Comparison of ENCODE assay signal across 9 mouse cellular contexts in genomic region chr17:12723986-12724766, GRCm38 (mm10). TPM values are rescaled to one million over a fixed set of nuclear protein-coding genes. Genes with fewer than 3 reads are reported as not detected.
A peak's percentile ranks its signal among the peaks of the same experiment; 100 is the strongest.
DNase-seq lines count a peak whose midpoint lies in the region; ATAC-seq lines count a peak whose summit lies in the region.
"Had no signal": no experiment of that assay in that cellular context is flagged by ENCODE, and none has a peak within 500 bp of the region (broad histone marks: within the 10 kb centered on the region; RNA-seq: fewer than 3 reads in every experiment).

No protein-coding gene starts in this region.

- H3K9me3 ChIP-seq in heart, embryonic 15.5 days (replicated peaks), result no peaks in the 10 kb centered on the region
- H3K9me3 ChIP-seq in limb, embryonic 13.5 days, result no peaks in the 10 kb centered on the region
- no peaks in the 10 kb centered on the region for H3K9me3 ChIP-seq in stomach, embryonic 16.5 days (replicated peaks; ENCODE audit: control insufficient read depth, low read length)
- H3K9me3 ChIP-seq in forebrain, embryonic 10.5 days, result no peaks in the 10 kb centered on the region
- H3K9me3 ChIP-seq: midbrain, embryonic 12.5 days had no signal

- ATAC-seq in heart, embryonic 15.5 days (replicated peaks; ENCODE audit: insufficient number of reproducible peaks, insufficient read depth, low FRiP score, low read depth), result peak; percentile 42
- no peak for ATAC-seq in limb, embryonic 13.5 days (ENCODE audit: low FRiP score, low read depth)
- peak; percentile 39 for ATAC-seq in stomach, embryonic 16.5 days (ENCODE audit: insufficient read depth, low FRiP score)

- 0 out of 2 replicates have a peak overlapping the region, but pooled peaks have one; percentile 0 for H3K4me2 ChIP-seq in heart, embryonic 15.5 days
- peak overlapping the region; percentile 44 for H3K4me2 ChIP-seq in limb, embryonic 13.5 days (replicated peaks)
- peak overlapping the region; percentile 15; the same call in 1 of the 2 replicates for H3K4me2 ChIP-seq in stomach, embryonic 16.5 days (ENCODE audit: low read depth, low read length)
- H3K4me2 ChIP-seq: midbrain, embryonic 12.5 days had no signal

- H3K4me3 ChIP-seq in heart, embryonic 15.5 days, result no peak overlapping the region
- H3K4me3 ChIP-seq in limb, embryonic 13.5 days, result no peak overlapping the region
- no peak overlapping the region for H3K4me3 ChIP-seq in stomach, embryonic 16.5 days (replicated peaks; ENCODE audit: low read length)
- no peak overlapping the region for H3K4me3 ChIP-seq in forebrain, embryonic 10.5 days
- H3K4me3 ChIP-seq: midbrain, embryonic 12.5 days had no signal

- 23% methylated on average over 5 of the region's 5 CpGs for WGBS in heart, embryonic 15.5 days
- 70% methylated on average over 5 of the region's 5 CpGs for WGBS in limb, embryonic 13.5 days
- WGBS in stomach, embryonic 16.5 days, result 61% methylated on average over 5 of the region's 5 CpGs
- 95% methylated on average over 5 of the region's 5 CpGs for WGBS in forebrain, embryonic 10.5 days

- H3K36me3 ChIP-seq in heart, embryonic 15.5 days, result peaks cover 37% of the 10 kb centered on the region
- peaks cover 64% of the 10 kb centered on the region for H3K36me3 ChIP-seq in limb, embryonic 13.5 days
- H3K36me3 ChIP-seq in stomach, embryonic 16.5 days (ENCODE audit: control insufficient read depth, insufficient read depth, low read length), result no peaks in the 10 kb centered on the region
- H3K36me3 ChIP-seq in forebrain, embryonic 10.5 days (replicated peaks), result peaks cover 85% of the 10 kb centered on the region

- H3K4me1 ChIP-seq in heart, embryonic 15.5 days (replicated peaks), result peaks cover 89% of the 10 kb centered on the region
- peaks cover 70% of the 10 kb centered on the region for H3K4me1 ChIP-seq in limb, embryonic 13.5 days
- H3K4me1 ChIP-seq in stomach, embryonic 16.5 days (ENCODE audit: control insufficient read depth, insufficient read depth, low read length), result peaks cover 47% of the 10 kb centered on the region
- no peaks in the 10 kb centered on the region; the same call in 1 of the 2 replicates for H3K4me1 ChIP-seq in forebrain, embryonic 10.5 days
- H3K4me1 ChIP-seq: midbrain, embryonic 12.5 days had no signal

- peak overlapping the region; percentile 83 for H3K27ac ChIP-seq in heart, embryonic 15.5 days
- H3K27ac ChIP-seq in limb, embryonic 13.5 days, result peak overlapping the region; percentile 95
- H3K27ac ChIP-seq in stomach, embryonic 16.5 days (ENCODE audit: low read length), result peak overlapping the region; percentile 92
- no peak overlapping the region for H3K27ac ChIP-seq in forebrain, embryonic 10.5 days
- H3K27ac ChIP-seq: midbrain, embryonic 12.5 days had no signal

- H3K27me3 ChIP-seq in heart, embryonic 15.5 days, result no peaks in the 10 kb centered on the region
- no peaks in the 10 kb centered on the region for H3K27me3 ChIP-seq in limb, embryonic 13.5 days
- H3K27me3 ChIP-seq in stomach, embryonic 16.5 days (ENCODE audit: control insufficient read depth, insufficient read depth, low read length), result no peaks in the 10 kb centered on the region
- no peaks in the 10 kb centered on the region for H3K27me3 ChIP-seq in forebrain, embryonic 10.5 days (ENCODE audit: poor library complexity, severe bottlenecking)
- H3K27me3 ChIP-seq: midbrain, embryonic 12.5 days had no signal

- H3K9ac ChIP-seq in heart, embryonic 15.5 days, result 0 out of 2 replicates have a peak overlapping the region, but pooled peaks have one; percentile 11
- H3K9ac ChIP-seq in limb, embryonic 13.5 days, result no peak overlapping the region
- H3K9ac ChIP-seq in stomach, embryonic 16.5 days (ENCODE audit: low read length), result 0 out of 2 replicates have a peak overlapping the region, but pooled peaks have one; percentile 2
- H3K9ac ChIP-seq: midbrain, embryonic 12.5 days had no signal

- DNase-seq in 3T3-L1 (ENCODE audit: low read depth, low spot score) (peak; percentile 90), adipocyte (ENCODE audit: low spot score) (peak; percentile 94)
- no peak for DNase-seq in testis, postnatal 14 days (ENCODE audit: low spot score)
- DNase-seq in forebrain, embryonic 10.5 days (ENCODE audit: extremely low spot score, low spot score), result no peak
- no peak for DNase-seq in layer of hippocampus, adult 9-11 months

RNA-seq across cellular contexts. Expression of gene Igf2r, which starts 45.3 kb away (rescaled TPM):
- polyA plus RNA-seq in heart, embryonic 15.5 days (2015; fragmentation: Nextera tagmentation; extraction: Ambion mirVana), result 121 and 127 TPM in 2 replicates
- polyA plus RNA-seq in limb, embryonic 13.5 days (2015; fragmentation: Nextera tagmentation; extraction: Ambion mirVana), result 48.7 and 51.5 TPM in 2 replicates
- polyA plus RNA-seq in stomach, embryonic 16.5 days (2015; fragmentation: Nextera tagmentation; extraction: Ambion mirVana), result 38.6 and 39.3 TPM in 2 replicates
- polyA plus RNA-seq in forebrain, embryonic 10.5 days (2016; fragmentation: Nextera tagmentation; extraction: Ambion mirVana), result 20.0 and 20.5 TPM in 2 replicates

RNA-seq across cellular contexts. Expression of gene Slc22a1, which starts 48.5 kb away (rescaled TPM):
- 30.5 and 51.0 TPM in 2 replicates for polyA plus RNA-seq in heart, embryonic 15.5 days (2015; fragmentation: Nextera tagmentation; extraction: Ambion mirVana)
- polyA plus RNA-seq in limb, embryonic 13.5 days (2015; fragmentation: Nextera tagmentation; extraction: Ambion mirVana), result 0.25 TPM in 1 of 2 replicates, not detected in the other
- 0.96 and 1.2 TPM in 2 replicates for polyA plus RNA-seq in stomach, embryonic 16.5 days (2015; fragmentation: Nextera tagmentation; extraction: Ambion mirVana)
- not detected in 2 replicates for polyA plus RNA-seq in forebrain, embryonic 10.5 days (2016; fragmentation: Nextera tagmentation; extraction: Ambion mirVana)
- polyA plus RNA-seq: midbrain, embryonic 12.5 days had no signal

Comparison
In these comparisons a context has a peak if more than half of its experiments do, and no peak if none do; other contexts are left out.
1. DNase-seq: peak in 3T3-L1 (single experiment) and adipocyte (single experiment); none in testis, postnatal 14 days (single experiment), forebrain, embryonic 10.5 days (single experiment) and layer of hippocampus, adult 9-11 months (single experiment).
2. RNA of gene Slc22a1, which starts 48.5 kb away (polyA plus RNA-seq): 30.5 to 51.0 TPM in heart, embryonic 15.5 days; 0.96 to 1.2 TPM in stomach, embryonic 16.5 days, 0.25 TPM in limb, embryonic 13.5 days and not detected in forebrain, embryonic 10.5 days; every median in the first group is over 10 times any median in the second.
3. Peak in every context shown above with its lines, with median percentiles within 50 percentile points of each other: H3K4me2 ChIP-seq.